Mouse (Mus musculus): ENCODE results near the gene Sh2d5. TPM values are rescaled to one million over a fixed set of nuclear protein-coding genes. Genes with fewer than 3 reads are reported as not detected.

The Sh2d5 gene
- polyA plus RNA-seq, 1 experiment from 2014 or later = 0.19 TPM

GRCm38 (mm10) chr4:138304340-138305104 lies 54.3 kb downstream of the Sh2d5 start, which contains the start of gene Ddost:
Ddost (plus strand) TSS chr4:138304730.
- peak within 1 kb of the TSS; percentile 89 for H3K9ac ChIP-seq (ENCODE audit: low read length)
- WGBS = under 1% methylated on average over 64 of the region's 64 CpGs
- peak within 1 kb of the TSS; percentile 67 for H3K4me2 ChIP-seq (replicated peaks; ENCODE audit: low read depth)
- H3K4me1 ChIP-seq (replicated peaks; ENCODE audit: control insufficient read depth, insufficient read depth) = 0 out of 2 replicates have a peak, but pooled peaks cover 4% of the 10 kb centered on the region
- H3K27me3 ChIP-seq (ENCODE audit: control insufficient read depth, insufficient read depth, low read length) = no peaks in the 10 kb centered on the region
- DNase-seq (ENCODE audit: low spot score) (peak; percentile 98), ATAC-seq (ENCODE audit: low FRiP score, low TSS enrichment) (peak; percentile 98)
- H3K9me3 ChIP-seq (ENCODE audit: control insufficient read depth, low read length) = no peaks in the 10 kb centered on the region
- peak within 1 kb of the TSS; percentile 89 for H3K4me3 ChIP-seq (ENCODE audit: low read depth, low read length)
- H3K36me3 ChIP-seq (ENCODE audit: control insufficient read depth, insufficient read depth, low read length) = peaks cover 2% of the 10 kb centered on the region; the same call in 1 of the 2 replicates
- peak within 1 kb of the TSS; percentile 71 for H3K27ac ChIP-seq (replicated peaks)
- no peak; the same call in 1 of the 2 replicates for TF ChIP-seq CTCF (IDR thresholded peaks at IDR 0.05; ENCODE audit: low read depth)
- no peak for TF ChIP-seq EP300 (optimal IDR thresholded peaks at IDR 0.05)

- 88% methylated on average over 3 of the region's 3 CpGs for WGBS
These were observed 56.8 kb downstream of the Sh2d5 start for GRCm38 (mm10) chr4:138307025-138307424.

GRCm38 (mm10) chr4:138307739-138308138 lies 57.5 kb downstream of the Sh2d5 start:
- Histone ChIP-seq H3K9me3 (ENCODE audit: control insufficient read depth, low read length) (no peaks in the 10 kb centered on the region), H3K9ac (ENCODE audit: low read length) (no peak overlapping the region), H3K4me1 (replicated peaks; ENCODE audit: control insufficient read depth, insufficient read depth) (0 out of 2 replicates have a peak, but pooled peaks cover 4% of the 10 kb centered on the region), H3K4me2 (replicated peaks; ENCODE audit: low read depth) (no peak overlapping the region), H3K36me3 (ENCODE audit: control insufficient read depth, insufficient read depth, low read length) (peaks cover 21% of the 10 kb centered on the region), H3K27me3 (ENCODE audit: control insufficient read depth, insufficient read depth, low read length) (no peaks in the 10 kb centered on the region), H3K27ac (replicated peaks) (no peak overlapping the region), H3K4me3 (ENCODE audit: low read depth, low read length) (no peak overlapping the region)
- no peak for ATAC-seq (ENCODE audit: low FRiP score, low TSS enrichment)
- TF ChIP-seq CTCF (IDR thresholded peaks at IDR 0.05; ENCODE audit: low read depth) (no peak), EP300 (optimal IDR thresholded peaks at IDR 0.05) (no peak)
- no peak for DNase-seq (ENCODE audit: low spot score)
- WGBS = 76% methylated on average over 12 of the region's 12 CpGs

More at GRCm38 (mm10) chr4:138307025-138307424, 56.8 kb downstream of the Sh2d5 start:
- no peak overlapping the region for H3K27ac ChIP-seq (replicated peaks)
- no peak overlapping the region for H3K4me2 ChIP-seq (replicated peaks; ENCODE audit: low read depth)
- TF ChIP-seq CTCF (IDR thresholded peaks at IDR 0.05; ENCODE audit: low read depth) (no peak), EP300 (optimal IDR thresholded peaks at IDR 0.05) (no peak)
- H3K4me3 ChIP-seq (ENCODE audit: low read depth, low read length) = no peak overlapping the region
- H3K4me1 ChIP-seq (replicated peaks; ENCODE audit: control insufficient read depth, insufficient read depth) = 0 out of 2 replicates have a peak, but pooled peaks cover 4% of the 10 kb centered on the region
- DNase-seq (ENCODE audit: low spot score) (no peak), ATAC-seq (ENCODE audit: low FRiP score, low TSS enrichment) (no peak)
- peaks cover 17% of the 10 kb centered on the region for H3K36me3 ChIP-seq (ENCODE audit: control insufficient read depth, insufficient read depth, low read length)
- H3K9ac ChIP-seq (ENCODE audit: low read length) = no peak overlapping the region
- H3K9me3 ChIP-seq (ENCODE audit: control insufficient read depth, low read length) = no peaks in the 10 kb centered on the region
- H3K27me3 ChIP-seq (ENCODE audit: control insufficient read depth, insufficient read depth, low read length) = no peaks in the 10 kb centered on the region

GRCm38 (mm10) chr4:138310311-138310910 lies 60.2 kb downstream of the Sh2d5 start:
- H3K27ac ChIP-seq (replicated peaks) = no peak overlapping the region
- 90% methylated on average over 19 of the region's 19 CpGs for WGBS
- H3K9me3 ChIP-seq (ENCODE audit: control insufficient read depth, low read length) = no peaks in the 10 kb centered on the region
- DNase-seq (ENCODE audit: low spot score) (no peak), ATAC-seq (ENCODE audit: low FRiP score, low TSS enrichment) (no peak)
- H3K4me3 ChIP-seq (ENCODE audit: low read depth, low read length) = no peak overlapping the region
- H3K36me3 ChIP-seq (ENCODE audit: control insufficient read depth, insufficient read depth, low read length) = peaks cover 33% of the 10 kb centered on the region
- H3K4me2 ChIP-seq (replicated peaks; ENCODE audit: low read depth) = no peak overlapping the region
- H3K27me3 ChIP-seq (ENCODE audit: control insufficient read depth, insufficient read depth, low read length) = no peaks in the 10 kb centered on the region
- no peak for TF ChIP-seq EP300 (optimal IDR thresholded peaks at IDR 0.05)
- no peak for TF ChIP-seq CTCF (IDR thresholded peaks at IDR 0.05; ENCODE audit: low read depth)
- H3K9ac ChIP-seq (ENCODE audit: low read length) = no peak overlapping the region
- no peaks in the 10 kb centered on the region for H3K4me1 ChIP-seq (replicated peaks; ENCODE audit: control insufficient read depth, insufficient read depth)

Other genes starting within 250 kb of the Sh2d5 start
- 74.7 and 75.4 TPM in 2 replicates for gene Hp1bp3, start 34.1 kb upstream of the Sh2d5 start, polyA plus RNA-seq (2015; fragmentation: Nextera tagmentation; extraction: Ambion mirVana)
- gene Kif17, start within 50 bp of the Sh2d5 start, polyA plus RNA-seq (2015; fragmentation: Nextera tagmentation; extraction: Ambion mirVana) = 0.21 and 0.39 TPM in 2 replicates
- 253 and 258 TPM in 2 replicates for gene Ddost, start 54.3 kb downstream of the Sh2d5 start, polyA plus RNA-seq (2015; fragmentation: Nextera tagmentation; extraction: Ambion mirVana)
- 62.1 and 77.1 TPM in 2 replicates for gene Pink1, start 75.9 kb downstream of the Sh2d5 start, polyA plus RNA-seq (2015; fragmentation: Nextera tagmentation; extraction: Ambion mirVana)
- gene Cda, start 117.6 kb downstream of the Sh2d5 start, polyA plus RNA-seq (2015; fragmentation: Nextera tagmentation; extraction: Ambion mirVana) = 12.5 and 15.2 TPM in 2 replicates
- gene Fam43b, start 146.1 kb downstream of the Sh2d5 start, polyA plus RNA-seq (2015; fragmentation: Nextera tagmentation; extraction: Ambion mirVana) = 0.07 TPM in 1 of 2 replicates, not detected in the other
- 17.1 and 18.7 TPM in 2 replicates for gene Mul1, start 184.3 kb downstream of the Sh2d5 start, polyA plus RNA-seq (2015; fragmentation: Nextera tagmentation; extraction: Ambion mirVana)
- gene Camk2n1, start 203.9 kb downstream of the Sh2d5 start, polyA plus RNA-seq (2015; fragmentation: Nextera tagmentation; extraction: Ambion mirVana) = 4.5 and 4.8 TPM in 2 replicates